Mouse (Mus musculus): ENCODE results near the gene Rps6ka2. TPM values are rescaled to one million over a fixed set of nuclear protein-coding genes. Genes with fewer than 3 reads are reported as not detected.
"Not testable (repeated sequence)": the region's sequence is repeated elsewhere in the genome, so short reads cannot be mapped to it uniquely, and the experiment has no call there.

Gene Rps6ka2
- 40.8 and 44.1 TPM in 2 replicates for polyA plus RNA-seq (2012; rRNA removed)

- DNase-seq (ENCODE audit: extremely low spot score in 1 of 2, low spot score in 1 of 2): peak; percentile 95 to 96
These were observed at the start of gene Rps6ka2 for GRCm38 (mm10) chr17:7169627-7170303. Gene Rps6ka2 (plus strand): TSS chr17:7170115.

DNA sequence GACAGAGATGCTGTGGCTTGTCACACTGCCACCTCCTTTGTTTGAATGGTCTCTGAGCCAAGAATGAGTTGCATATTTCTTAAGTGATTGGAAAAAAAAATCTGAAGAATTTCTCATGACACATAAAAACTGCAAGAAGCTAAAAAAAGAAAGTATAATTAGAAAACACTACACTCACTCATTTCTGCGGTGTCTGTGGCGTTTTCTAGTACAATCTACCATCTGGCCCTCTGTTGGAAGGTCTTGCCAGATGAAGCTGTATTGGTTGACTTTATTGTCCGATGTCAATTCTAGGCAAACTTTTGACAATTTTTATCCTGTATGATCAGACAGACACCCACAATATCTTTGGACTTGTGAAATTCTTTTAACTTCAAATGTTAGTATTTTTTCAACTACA lies 49.1 kb upstream of the Rps6ka2 start:
- DNase-seq (ENCODE audit: extremely low spot score in 1 of 2, low spot score in 1 of 2): peak; percentile 49 to 69

DNA sequence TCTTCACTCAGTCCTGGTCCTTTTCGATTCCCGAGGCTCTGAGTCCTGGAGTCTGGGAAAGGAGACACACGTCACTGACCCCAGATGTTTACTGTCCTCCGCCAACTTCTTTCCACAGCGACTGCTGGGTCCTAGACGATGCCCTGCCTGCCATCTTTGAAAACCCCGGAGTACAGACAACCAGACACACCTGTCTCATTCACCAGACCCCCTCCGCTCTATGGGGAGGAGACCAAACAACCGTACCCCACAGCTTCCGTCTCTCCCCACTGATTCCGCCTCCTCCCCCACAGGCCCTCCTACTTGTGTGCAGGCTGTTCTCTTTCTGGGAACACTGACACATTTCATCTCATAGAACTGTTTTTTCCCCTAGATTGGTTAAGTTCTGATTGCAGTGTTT lies 47.4 kb upstream of the Rps6ka2 start:
- not testable (repeated sequence) for DNase-seq (ENCODE audit: extremely low spot score in 1 of 2, low spot score in 1 of 2)

DNA sequence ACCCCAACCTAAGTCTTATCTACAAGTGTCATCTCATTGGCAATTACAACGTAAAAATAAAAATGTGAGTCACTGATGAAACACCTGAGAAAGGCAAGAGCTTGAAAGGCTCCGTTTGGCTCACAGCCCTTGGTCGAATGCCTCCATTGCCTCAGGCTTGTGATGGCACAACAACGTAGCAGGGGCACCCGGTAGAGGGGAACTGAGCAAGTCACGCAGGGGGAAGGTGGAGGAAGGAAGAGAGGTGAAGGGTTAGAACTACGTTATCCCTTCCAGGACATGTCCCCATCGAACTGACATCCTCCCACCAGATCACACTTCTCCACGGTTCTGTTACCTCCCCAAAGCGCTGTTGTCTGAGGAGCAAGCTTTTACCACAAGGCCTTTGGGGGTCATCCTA lies 43.4 kb upstream of the Rps6ka2 start:
- DNase-seq (ENCODE audit: extremely low spot score in 1 of 2, low spot score in 1 of 2): not testable (repeated sequence)

DNA sequence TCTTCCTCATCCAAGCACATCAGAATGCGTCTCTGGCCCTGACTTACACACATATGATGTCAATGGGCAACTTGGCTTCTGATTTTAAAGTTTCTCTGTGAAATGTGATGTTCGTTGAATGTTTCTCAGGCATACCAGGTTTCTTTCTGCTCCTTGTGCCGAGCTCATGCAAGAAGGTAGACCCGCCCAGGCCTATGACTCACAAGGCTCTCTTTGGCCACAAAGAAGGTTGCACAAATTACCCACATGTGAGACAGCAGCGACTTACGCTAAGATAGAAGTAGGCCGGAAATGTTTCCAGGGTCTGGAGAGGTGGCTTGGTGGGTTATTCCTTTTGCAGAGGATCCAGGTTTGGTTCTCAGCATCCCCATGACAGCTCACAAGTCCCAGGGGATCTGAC lies 35.9 kb upstream of the Rps6ka2 start:
- DNase-seq (ENCODE audit: extremely low spot score in 1 of 2, low spot score in 1 of 2): not testable (repeated sequence)

GRCm38 (mm10) chr17:7135277-7135676 lies 34.6 kb upstream of the Rps6ka2 start:
- not testable (repeated sequence) for DNase-seq (ENCODE audit: extremely low spot score in 1 of 2, low spot score in 1 of 2)

- DNase-seq (ENCODE audit: extremely low spot score in 1 of 2, low spot score in 1 of 2): no peak
These were observed 31.6 kb upstream of the Rps6ka2 start for GRCm38 (mm10) chr17:7138186-7138925.

DNA sequence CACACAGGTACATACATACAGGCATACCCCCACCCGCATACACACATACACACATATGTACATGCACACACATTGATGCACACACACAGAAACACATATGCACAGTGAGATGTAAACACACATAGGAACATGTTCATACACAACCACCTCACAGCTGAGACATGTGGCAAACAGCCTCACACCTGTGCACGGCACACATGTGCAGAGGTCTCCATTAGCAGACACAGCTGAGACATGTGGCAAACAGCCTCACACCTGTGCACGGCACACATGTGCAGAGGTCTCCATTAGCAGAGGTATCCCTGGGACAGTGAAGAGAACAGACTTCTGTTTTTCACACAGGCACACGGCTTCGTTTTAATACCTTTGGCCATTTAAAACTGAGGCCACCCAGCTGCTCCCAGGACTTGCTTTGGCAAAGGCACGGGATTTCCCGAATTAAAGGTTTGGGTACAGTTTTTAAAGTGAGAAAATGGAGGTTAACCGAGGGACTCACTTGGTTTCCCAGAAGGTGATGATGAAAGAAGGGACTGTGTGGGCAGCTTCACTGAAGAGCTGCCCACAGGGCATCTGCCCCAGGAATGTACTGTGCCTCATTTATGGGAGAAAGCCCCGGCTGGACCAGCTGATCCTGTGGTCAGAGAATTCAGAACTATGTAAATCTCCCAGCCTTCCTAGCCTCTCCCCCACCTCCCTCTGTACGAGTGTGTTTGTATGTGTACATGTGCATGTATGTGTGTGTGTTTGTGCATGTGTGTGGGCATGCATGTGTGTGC lies 29.3 kb upstream of the Rps6ka2 start:
- DNase-seq (ENCODE audit: extremely low spot score in 1 of 2, low spot score in 1 of 2): no peak

GRCm38 (mm10) chr17:7142367-7142766 lies 27.5 kb upstream of the Rps6ka2 start:
- DNase-seq (ENCODE audit: extremely low spot score in 1 of 2, low spot score in 1 of 2): no peak

GRCm38 (mm10) chr17:7143885-7144518 lies 25.9 kb upstream of the Rps6ka2 start:
- DNase-seq (ENCODE audit: extremely low spot score in 1 of 2, low spot score in 1 of 2): no peak

DNA sequence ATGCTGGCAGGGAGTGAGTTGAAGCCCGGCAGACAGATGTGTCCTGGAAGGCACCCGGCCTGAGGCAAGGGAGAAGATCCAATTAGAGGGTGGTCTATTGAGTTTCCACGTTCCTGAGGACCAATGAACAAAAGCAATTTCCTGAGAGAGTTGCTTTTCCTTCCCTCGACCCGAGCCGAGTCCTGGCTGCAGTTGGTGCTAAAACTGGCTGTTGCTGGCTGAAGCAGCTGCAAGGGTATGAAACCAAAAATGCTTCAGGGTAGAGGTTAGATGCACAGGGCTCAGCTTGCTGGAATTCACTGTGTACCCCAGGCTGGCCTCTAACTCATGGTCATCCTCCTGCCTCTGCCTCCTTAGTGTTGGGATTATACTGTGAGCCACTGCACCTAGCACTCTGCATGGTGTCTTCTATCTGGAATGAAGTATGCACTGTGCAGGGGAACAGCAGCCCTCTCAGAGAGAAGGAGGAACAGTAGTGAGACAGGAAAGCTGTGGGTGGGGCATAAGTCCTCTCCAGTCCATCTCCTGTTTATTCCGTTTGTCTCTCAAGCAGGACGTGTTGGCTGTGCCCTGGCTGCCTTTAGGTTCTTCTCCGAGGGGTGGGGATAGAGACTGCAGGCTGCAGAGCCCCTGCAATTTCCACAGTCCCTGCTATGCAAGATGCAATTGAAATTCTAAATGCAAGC lies 24.4 kb upstream of the Rps6ka2 start:
- DNase-seq (ENCODE audit: extremely low spot score in 1 of 2, low spot score in 1 of 2): no peak

GRCm38 (mm10) chr17:7146479-7146878 lies 23.4 kb upstream of the Rps6ka2 start:
- no peak for DNase-seq (ENCODE audit: extremely low spot score in 1 of 2, low spot score in 1 of 2)

GRCm38 (mm10) chr17:7147920-7148321 lies 22.0 kb upstream of the Rps6ka2 start:
- no peak for DNase-seq (ENCODE audit: extremely low spot score in 1 of 2, low spot score in 1 of 2)

GRCm38 (mm10) chr17:7149328-7150195 lies 20.4 kb upstream of the Rps6ka2 start:
- DNase-seq (ENCODE audit: extremely low spot score in 1 of 2, low spot score in 1 of 2): no peak

DNA sequence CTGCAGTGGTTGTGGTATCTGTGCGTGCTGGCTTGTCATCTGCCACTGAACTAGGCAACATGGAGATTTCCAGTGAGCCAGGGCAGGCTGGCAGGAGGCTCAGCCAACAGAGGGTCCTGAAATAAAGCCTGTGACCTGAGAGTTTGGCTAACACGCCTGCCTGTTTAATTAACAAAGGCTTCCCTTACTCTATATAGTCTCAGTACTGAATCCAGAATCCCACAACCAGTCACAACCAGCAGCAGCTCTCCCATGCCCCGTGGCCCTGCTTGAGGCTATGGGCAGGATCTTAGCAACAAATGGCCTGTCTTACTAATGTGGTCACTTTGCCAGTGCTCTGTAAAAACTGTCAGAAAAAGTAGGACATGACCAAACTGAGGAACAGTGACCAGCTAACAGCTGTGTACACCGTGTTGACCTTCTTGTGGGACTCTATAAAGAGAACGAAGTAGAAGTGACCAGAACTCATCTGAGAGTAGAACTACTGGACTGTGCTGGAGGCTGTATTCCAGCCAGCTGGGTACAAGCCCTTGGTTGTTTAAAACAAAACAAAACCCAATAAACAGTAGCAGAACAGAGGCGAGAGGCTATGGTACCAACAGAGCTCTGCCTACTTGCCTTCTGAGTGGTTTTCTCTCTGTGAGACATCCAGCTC lies 18.3 kb upstream of the Rps6ka2 start:
- DNase-seq (ENCODE audit: extremely low spot score in 1 of 2, low spot score in 1 of 2): no peak

GRCm38 (mm10) chr17:7152662-7153061 lies 17.3 kb upstream of the Rps6ka2 start:
- DNase-seq (ENCODE audit: extremely low spot score in 1 of 2, low spot score in 1 of 2): peak in 1 of 2 experiments; percentile 27

- no peak for DNase-seq (ENCODE audit: extremely low spot score in 1 of 2, low spot score in 1 of 2)
These were observed 6.0 kb upstream of the Rps6ka2 start for GRCm38 (mm10) chr17:7163955-7164354.

DNA sequence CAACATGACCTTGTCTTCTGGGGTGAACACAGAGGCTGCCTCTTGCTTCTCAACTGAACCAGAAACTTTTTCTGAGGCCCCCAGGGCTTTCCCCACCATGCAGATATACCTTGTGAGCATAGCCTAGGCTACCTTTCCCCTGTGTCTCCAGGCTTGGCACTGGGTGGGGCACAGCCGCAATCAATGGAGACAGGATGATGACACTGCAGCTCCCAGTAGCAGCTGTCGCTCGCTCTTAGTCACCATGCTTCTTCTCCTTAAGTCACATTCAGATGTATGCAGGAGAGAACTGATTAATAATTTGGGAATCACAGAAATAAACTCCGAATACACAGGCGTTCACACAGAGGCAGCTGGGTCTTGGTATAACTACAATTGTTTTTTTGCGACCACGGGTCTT lies 4.4 kb upstream of the Rps6ka2 start:
- DNase-seq (ENCODE audit: extremely low spot score in 1 of 2, low spot score in 1 of 2): no peak

Data from frontal cortex, adult 2 months (tissue).